Mouse (Mus musculus): Measurements from ENCODE around the gene Mrc2.

Mrc2 gene

DNA sequence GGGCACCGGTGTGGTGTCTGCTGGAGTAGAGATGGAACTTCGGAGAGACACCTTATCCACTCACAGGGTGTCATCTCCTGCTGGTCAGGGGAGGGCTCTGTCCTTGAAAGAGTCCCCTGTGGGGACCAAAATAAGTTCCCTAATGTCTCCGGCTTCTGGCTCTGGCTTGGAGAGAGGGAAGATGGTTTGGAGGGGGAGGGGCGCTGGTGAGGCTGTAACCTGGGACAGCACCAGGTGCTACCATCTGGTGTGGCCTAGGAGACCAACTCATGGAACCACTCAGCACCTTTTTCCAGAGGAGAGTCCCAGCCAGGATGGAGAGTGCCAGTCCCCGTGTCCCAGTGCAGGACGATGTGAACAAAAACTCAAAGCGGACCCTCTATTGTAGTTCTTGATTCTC is 58.2 kb downstream of the Mrc2 start:
- no peak for DNase-seq (ENCODE audit: low read depth)

- no peak for DNase-seq (ENCODE audit: low read depth)
Measured at GRCm38 (mm10) chr11:105352152-105352551, 59.7 kb downstream of the Mrc2 start.

DNA sequence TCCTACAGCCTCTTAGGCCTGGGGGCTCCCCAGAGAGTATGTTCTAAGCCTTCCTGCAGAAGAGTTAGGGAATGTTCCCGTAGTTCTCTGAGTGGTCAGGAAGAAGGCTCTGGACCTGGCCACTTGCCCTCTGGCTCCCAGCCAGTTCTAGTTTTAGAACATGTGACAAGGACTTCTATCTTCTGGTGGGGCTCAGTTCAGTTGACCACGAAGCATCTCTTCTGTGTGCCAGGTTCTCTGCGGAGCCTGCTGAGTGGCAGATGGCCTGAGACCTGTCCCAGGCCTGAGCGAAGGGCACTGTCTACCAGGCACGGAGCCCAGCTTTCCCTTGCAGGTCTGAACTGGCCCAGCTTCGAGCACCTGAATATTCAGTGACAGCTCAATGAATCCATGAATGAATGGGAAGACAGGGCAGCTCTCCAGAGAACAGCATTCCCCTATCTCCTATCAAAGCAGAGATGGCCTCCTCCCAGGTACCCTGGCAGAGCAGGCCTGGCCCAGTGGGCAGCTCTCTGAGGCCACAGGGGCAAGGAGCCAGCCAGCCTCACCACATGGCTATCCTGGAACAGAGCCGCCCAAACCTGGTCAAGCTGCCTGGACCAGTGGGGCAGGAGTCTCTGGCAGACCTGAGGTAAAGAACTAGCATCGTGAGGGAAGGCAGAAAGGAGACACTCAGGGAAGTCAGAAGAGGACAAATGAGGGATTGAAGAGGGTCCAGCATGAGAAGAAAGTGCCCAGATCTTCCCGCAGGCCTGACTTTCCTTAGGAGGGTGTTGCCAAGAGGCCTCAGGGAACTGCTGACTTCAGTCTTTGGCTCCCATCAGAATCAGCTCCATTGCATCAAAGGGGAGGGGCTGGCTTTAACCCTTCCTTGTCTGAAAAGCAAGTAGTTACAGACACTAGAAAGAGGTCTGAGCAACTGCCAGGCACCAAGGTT is 60.8 kb downstream of the Mrc2 start:
- no peak for DNase-seq (ENCODE audit: low read depth)

DNA sequence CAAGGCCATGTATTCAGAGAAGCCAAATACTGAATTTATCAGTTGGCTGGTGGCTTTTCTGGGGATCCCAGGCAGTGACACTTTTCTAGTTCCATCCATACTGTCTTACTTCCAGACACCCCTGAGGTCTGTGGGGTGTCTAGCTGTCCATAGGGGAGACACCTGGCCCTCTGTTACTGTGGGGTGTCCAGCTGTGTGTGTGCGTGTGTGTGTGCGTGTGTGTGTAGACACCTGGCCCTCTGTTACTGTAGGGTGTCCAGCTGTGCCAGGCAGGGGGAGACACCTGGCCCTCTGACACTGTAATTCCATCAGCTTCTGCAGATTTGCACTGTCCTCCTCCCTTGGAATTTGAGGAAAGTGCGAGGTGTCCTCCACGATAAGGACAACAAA is 61.4 kb downstream of the Mrc2 start:
- DNase-seq (ENCODE audit: low read depth): no peak

DNA sequence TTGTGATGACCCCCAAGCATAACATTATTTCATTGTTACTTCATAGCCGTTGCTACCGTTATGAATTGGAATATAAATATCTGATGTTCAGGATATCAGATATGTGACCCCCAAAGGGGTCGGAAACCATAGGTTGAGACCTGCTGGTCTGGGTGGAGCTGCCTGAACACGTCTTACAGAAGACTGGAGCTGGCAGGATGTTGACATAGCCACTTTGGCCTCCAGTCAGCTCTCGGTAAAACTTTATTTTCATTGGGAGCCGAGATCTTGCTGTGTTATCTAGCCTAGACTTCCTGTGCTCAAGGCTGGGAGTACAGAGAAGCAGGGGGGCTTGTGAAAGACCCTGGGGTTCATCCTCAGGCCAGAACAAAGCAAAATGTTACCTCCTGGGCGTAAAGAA is 63.9 kb downstream of the Mrc2 start:
- DNase-seq (ENCODE audit: low read depth): no peak

GRCm38 (mm10) chr11:105362041-105362765 is 69.8 kb downstream of the Mrc2 start:
- DNase-seq (ENCODE audit: low read depth): no peak

DNA sequence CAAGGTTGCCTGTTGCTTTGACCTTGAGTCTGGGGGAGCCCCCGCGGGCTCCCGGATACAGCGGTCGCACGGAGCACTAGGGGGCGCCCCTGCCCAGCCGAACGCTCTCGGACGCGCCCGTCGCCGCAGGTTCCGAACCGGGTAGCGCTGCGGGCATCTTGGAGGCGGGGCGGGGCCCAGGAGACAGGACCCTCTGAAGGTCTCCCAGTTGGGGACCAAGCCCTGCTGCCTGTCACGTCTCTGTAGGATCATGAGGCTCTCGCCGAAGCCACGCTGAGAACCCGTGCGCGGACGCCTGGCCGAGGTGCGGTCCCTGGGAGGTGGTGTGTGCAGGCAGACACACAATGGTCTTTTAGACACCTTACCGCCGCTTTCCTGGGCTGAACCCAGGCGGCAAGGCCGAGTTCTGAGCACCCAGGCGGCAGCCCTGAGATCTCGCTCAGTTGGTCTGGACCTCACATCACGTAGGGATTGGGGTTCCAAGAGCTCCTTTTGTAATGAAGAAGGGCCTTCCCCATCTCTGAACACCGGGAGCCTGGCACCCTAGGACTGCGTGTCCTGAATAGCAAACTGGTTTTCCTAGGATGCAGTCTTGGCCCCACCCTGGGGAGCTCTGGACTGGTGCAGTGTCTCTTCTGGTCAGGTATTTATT is 70.6 kb downstream of the Mrc2 start:
- DNase-seq (ENCODE audit: low read depth): peak; percentile 47

DNA sequence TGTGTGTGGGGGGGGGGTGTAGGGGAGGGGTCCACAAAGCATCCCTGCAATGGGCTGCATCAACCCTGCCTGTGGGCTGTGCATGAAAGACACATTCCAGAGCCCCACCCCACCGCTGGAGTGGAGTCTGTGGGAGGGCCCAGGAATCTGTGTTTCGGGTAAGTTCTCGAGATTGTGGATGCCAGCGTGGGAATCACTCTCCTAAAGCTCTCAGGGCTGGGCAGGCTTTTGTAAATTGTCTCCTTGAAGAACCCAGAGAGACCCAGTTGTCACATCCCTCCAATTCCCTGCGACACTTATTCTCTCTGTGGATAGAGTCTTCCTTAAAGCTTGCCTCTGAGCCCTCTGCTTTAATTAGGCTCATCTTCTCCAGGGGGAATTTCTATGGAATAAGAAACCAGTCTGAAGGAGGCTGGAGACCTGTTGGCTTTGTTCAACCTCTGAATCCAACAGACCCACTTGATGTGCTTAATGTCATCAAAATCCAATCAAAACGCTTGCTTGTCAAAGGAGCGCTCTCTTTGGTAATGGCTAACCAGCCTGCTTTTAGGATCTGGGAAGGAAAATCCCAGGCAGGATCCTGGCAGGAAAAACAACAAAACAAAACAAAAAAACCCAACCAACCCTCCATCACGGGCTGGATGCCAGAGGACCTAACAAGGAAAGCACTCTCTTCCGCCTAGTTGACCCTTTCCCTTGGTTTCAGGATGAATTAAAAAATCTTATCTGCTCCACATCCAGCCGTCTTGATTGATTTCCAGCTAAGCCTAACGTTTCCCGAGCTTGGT is 71.3 kb downstream of the Mrc2 start:
- no peak for DNase-seq (ENCODE audit: low read depth)

DNA sequence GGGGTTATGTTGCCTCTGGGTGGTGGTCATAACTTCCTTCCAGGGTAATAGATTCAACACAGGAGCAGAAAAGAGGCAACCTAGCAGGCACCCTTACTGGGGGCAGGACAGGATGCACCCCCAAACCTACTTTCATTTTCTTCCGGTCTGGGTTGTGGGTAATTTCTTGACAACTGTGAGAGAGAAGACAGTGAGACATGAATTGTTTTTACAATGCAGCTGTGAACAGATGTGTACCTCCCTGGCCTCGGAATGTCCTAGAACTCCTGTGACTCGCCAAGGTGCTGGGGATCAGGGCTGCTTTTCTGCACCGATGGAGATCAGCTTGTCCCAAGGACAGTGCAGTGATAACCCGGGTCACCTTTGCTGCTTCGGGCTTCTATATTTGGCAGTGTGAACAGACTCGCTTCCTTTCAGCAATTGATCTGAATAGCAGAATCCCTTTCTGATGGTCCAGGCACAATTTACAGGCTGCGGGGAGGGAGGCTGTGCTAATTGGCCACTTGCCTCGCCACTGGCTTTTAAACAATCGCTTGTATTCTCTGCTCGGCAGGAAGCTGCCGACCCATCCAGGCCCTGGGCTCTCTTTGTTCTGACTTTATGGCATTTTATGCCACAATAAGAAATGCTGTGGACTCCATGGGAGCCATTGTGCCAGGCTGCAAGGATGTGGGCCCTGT is 72.1 kb downstream of the Mrc2 start:
- DNase-seq (ENCODE audit: low read depth): no peak

DNA sequence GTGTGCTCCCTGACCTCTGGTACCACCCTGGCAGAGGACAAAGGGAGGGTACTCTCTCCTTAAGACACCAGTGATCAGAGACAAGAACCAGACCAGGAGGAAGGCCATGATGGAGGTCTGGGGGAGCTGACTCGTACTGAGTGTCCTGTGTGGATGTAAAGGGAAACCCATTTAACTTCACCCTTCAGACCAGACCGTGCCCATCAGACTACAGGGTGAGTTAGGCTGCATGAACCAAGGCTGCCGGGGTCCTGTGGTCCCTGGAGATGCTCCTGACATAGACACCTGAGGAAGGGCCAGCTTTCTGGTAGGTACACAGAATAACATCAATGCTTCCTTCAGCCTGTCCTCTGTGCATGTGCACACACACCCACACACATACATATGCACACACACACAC is 73.2 kb downstream of the Mrc2 start:
- no peak for DNase-seq (ENCODE audit: low read depth)

- DNase-seq (ENCODE audit: low read depth): no peak
Measured at GRCm38 (mm10) chr11:105366051-105366450, 73.6 kb downstream of the Mrc2 start.

DNA sequence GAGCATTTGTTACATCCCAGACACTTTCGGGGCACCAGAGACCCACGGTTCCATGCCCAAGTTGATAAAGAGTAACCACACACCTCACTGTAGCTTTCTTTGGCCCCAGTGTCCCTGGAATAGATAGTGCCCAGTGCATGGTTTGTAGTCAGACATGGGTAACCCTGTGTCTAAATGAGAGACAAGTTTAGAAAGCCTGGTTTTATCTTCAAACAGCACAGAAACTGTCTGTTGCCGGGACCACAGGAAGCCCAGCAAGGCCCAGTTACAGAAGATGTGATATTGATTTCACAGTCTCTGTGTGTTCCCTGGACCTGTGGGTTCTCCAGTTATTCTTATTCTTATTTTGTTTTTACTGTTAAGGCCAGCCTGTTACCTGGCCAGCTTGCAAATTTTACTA is 74.7 kb downstream of the Mrc2 start:
- no peak for DNase-seq (ENCODE audit: low read depth)

DNA sequence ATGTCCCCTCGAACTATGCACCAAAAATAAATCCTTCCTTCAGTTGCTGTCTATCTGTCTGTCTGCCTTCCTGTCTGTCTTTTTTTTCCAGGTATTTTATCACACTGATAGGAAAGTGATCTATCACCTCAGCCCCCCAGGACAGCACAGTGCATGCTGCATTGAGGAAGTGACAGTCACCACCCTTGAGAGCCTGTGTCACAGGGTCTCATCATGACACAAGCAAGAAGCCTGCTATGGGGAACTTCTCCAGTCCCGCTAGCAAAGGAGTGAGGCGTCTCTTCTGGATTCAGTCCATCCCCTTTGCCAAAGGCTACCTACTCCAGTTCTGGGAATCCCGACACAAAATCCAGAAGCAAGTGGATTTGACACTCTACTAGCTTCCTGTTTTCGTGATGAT is 76.4 kb downstream of the Mrc2 start:
- no peak for DNase-seq (ENCODE audit: low read depth)

GRCm38 (mm10) chr11:105369526-105370386 is 77.3 kb downstream of the Mrc2 start:
- DNase-seq (ENCODE audit: low read depth): no peak

DNA sequence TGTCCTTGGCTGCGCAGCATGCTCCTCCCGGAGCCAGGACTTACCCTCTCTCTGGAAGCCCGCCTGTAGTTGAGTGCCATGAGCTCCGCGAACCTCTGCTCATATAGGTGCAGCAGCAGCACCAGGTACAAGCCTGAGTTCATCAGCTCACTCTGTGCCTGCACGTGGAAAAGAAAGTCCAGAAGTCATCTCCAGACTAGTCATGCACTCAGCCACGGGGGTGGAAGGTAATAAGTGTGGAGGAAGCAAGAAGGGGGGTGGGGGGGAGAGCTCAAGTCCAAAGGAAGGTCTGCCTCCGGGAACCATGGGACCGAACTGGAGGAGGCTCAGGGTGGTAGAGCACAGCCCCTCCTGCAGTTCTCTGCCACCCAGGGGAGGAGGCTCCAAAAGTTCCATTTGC is 79.4 kb downstream of the Mrc2 start:
- DNase-seq (ENCODE audit: low read depth): no peak

DNA sequence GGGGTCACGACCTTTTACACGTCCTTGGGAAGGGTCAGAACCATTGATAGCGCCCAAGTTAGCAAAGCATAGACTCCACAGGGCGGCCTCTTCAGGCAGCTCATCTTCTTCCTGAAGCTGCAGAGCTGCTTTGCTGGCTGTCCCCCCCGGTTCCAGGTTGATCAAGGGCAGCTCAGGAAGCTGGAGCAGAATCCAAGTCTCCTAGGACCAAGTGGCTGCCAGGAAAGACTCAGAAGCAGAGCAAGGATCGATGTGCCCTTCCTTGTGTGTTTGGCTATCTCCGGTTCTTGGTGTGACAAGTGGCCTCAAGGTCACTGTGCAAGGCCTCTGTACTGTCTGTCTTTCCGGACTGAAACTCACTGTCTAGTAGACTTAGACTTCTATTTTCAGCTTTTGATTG is 81.4 kb downstream of the Mrc2 start:
- DNase-seq (ENCODE audit: low read depth): no peak

GRCm38 (mm10) chr11:105374526-105375175 is 82.2 kb downstream of the Mrc2 start:
- no peak for DNase-seq (ENCODE audit: low read depth)

DNA sequence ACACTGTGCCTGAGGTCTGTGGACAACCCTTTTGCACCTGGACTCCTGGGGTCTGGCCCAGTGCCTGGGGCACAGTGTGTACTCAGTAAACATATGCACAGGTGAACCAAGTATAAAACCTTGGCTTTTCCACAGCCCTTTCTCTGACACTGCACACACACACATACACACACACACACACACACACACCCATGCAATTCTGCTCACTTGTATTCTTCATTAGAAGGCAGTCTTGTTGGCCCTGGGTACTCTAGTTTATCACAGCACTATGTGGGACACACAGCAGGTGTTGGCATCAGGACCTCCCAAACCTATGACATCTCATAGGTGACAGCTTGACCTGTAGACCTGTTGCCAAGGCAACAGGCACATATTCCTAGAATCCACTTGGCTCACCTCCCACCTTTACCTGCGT is 83.4 kb downstream of the Mrc2 start:
- DNase-seq (ENCODE audit: low read depth): no peak

GRCm38 (mm10) chr11:105385266-105385665 is 92.8 kb downstream of the Mrc2 start:
- DNase-seq (ENCODE audit: low read depth): no peak

DNA sequence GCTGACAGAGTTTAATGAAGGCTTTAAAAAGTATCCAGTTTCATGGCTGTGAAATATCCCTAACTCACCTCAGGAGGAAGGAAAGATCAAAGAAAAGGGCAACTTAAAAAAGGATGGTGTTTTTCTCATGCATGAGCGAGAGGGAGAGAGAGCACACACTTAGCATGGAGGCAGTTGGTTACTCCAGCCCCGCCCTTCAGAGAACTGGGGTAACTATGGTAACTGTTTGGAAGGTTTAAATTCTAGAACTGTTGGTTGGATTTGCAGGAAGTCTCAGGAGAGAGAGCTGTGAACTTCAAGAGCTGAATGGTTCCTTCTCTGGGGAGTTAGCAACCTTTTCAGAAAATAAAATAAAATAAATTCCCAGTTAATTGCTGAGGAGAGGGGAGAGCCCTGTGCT is 96.2 kb downstream of the Mrc2 start:
- DNase-seq (ENCODE audit: low read depth): no peak

Data from c-Kit-positive CD71-negative TER-119-negative erythroid progenitor cells, embryonic 14.5 days (primary cell).